Mouse (Mus musculus) small intestine, adult 10 weeks (tissue): ENCODE measurements around the gene Olfr109. TPM values are rescaled to one million over a fixed set of nuclear protein-coding genes. Genes with fewer than 3 reads are reported as not detected.

ENCODE experiments used
- polyA plus RNA-seq: library from polyadenylated mRNA; stranded (reverse); fragments of 350-450 nt; fragmentation: Illumina TruSeq; extraction: RNeasy Lipid Tissue Mini Kit (QIAGEN cat#74804); gene quantifications from one replicate; pipeline ENCODE4 v1.2.3, GENCODE M21; 2014; ENCODE audit warnings: low replicate concordance

The Olfr109 gene
- polyA plus RNA-seq, result not detected

DNA sequence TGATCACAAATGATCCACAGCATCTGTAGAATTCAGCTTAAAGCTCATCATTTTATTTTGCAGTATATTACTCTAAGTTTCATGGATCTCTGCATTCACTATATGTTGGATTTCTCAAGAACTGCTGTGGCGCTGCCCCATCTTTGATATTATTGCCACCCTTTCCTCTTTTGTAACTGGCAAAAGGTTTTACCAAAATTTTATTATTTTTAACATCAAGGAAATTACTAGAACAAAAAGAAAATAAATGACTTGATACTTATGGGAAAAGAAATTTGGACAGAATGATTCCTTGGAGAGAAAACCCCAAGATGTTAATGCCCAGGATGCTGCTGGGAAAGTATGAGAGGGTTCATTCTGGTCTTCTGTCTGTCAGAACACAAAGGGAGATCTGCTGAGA is at the start of gene Olfr109:
Gene Olfr109, plus strand, starts transcription at position 301 of the 400 bp plus-strand sequence.

DNA sequence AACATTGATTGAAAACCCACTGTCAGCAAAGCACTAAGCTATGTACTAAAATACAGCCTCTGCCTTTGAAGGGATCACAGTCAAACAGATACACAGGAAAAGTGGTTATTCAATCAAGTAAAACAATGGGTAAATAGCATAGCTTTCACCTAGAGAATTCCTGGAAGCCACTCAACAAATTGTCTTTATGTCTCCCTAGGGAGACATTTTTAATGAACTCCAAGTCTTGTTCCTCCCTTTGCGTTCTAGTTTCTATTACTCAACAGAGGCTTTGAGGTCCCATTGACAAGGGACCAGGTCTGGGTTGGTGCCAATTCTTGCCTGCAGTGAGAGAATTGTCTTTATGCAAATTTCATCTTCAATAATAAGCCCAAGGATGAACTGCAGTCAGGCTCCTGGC is 13.5 kb upstream of the Olfr109 start, which contains the start of gene Olfr108:
Gene Olfr108, plus strand, starts transcription at position 301 of the 400 bp plus-strand sequence.

DNA sequence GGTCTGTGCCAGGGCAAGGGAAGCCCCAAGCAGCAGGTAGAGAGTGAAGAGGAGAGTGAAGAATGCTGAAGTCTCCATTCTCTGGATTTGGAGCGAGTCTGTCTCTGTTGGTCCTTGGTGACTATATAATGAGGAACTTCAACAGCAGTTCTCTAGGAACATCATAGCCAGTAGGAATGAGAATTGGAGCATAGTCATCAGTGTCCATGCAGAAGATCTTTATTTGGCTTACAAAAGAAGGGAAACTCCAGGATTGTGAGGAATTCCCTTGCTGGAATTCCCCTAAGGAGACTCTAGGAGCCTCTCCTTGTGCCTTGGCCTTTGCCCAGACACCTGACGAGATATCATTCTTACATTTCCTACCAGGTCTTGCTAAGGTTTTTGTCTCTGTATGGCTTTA is 24.7 kb downstream of the Olfr109 start, which contains the start of gene H2-M2:
Gene H2-M2, minus strand, starts transcription at position 101 of the 400 bp plus-strand sequence.

DNA sequence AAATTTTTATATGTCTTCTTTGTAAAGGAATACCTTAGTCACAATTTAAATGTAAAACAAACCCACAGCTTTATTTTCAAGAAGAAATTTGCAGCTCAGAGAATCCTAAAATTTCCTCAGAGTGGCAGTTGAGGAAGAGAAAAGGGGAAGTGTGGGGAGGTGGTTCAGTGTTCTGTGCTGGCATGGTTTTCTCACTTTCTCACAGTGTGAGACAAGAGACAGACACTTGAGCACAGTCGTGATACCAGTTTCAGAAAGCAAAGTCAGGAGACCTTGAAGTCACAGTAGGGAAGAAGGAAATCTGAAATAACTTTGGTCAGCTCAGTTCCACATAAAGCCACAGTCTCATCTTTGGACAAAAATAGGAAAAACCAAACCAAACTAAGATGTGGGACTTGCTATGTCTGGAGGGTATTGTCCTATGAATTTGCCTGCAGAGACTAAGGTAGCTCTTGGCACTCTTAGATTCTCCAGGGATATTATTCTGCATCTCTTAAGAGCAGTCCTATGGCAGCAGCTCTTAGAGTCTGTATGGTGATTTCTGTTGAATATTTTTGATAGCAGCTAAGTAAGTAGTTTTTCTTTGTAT is 33.3 kb downstream of the Olfr109 start, which contains the start of gene Olfr110:
Gene Olfr110, plus strand, starts transcription at position 539 of the 589 bp plus-strand sequence.

DNA sequence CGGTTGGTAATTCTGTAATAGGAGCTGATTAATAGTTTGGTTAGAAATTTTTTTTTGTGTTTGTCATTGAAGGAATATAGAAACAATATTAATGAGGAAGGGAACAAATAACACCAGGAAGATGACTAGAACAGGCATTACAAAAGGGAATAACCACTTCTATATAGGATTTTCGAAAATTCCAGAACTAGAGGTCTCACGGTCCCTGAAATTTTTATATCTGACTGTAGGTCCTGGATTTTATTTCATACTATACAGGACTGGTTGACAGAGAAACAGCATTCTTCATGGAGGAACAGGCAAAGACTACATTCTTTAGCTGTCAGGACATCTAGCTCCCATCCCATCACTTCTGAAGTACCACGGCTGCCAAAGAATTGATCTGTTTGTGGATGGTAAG is 49.0 kb downstream of the Olfr109 start, which contains the start of gene Olfr111:
Gene Olfr111, plus strand, starts transcription at position 301 of the 400 bp plus-strand sequence.

Other genes with a start within 250 kb of the Olfr109 start
- not detected for gene Olfr95, start 245.8 kb upstream of the Olfr109 start, polyA plus RNA-seq
- gene Olfr96, start 238.8 kb upstream of the Olfr109 start, polyA plus RNA-seq, result not detected
- gene Olfr97, start 221.6 kb upstream of the Olfr109 start, polyA plus RNA-seq, result not detected
- not detected for gene Olfr98, start 195.2 kb upstream of the Olfr109 start, polyA plus RNA-seq
- gene H2-M3, start 188.7 kb upstream of the Olfr109 start, polyA plus RNA-seq, result 1.0 TPM
- not detected for gene Olfr99, start 175.5 kb upstream of the Olfr109 start, polyA plus RNA-seq
- gene Olfr101, start 154.6 kb upstream of the Olfr109 start, polyA plus RNA-seq, result not detected
- gene Olfr102, start 141.9 kb upstream of the Olfr109 start, polyA plus RNA-seq, result not detected
- gene Olfr103, start 119.2 kb upstream of the Olfr109 start, polyA plus RNA-seq, result not detected
- gene Olfr104-ps, start 99.3 kb upstream of the Olfr109 start, polyA plus RNA-seq, result not detected
- not detected for gene Olfr105-ps, start 79.9 kb upstream of the Olfr109 start, polyA plus RNA-seq
- gene Olfr106-ps, start 68.5 kb upstream of the Olfr109 start, polyA plus RNA-seq, result not detected
- not detected for gene Olfr107, start 59.7 kb upstream of the Olfr109 start, polyA plus RNA-seq
- gene Olfr108, start 13.4 kb upstream of the Olfr109 start, polyA plus RNA-seq, result not detected
- gene H2-M2, start 24.6 kb downstream of the Olfr109 start, polyA plus RNA-seq, result 4.4 TPM
- gene Olfr110, start 33.6 kb downstream of the Olfr109 start, polyA plus RNA-seq, result not detected
- gene Olfr111, start 49.1 kb downstream of the Olfr109 start, polyA plus RNA-seq, result 0.45 TPM
- not detected for gene Olfr112, start 110.5 kb downstream of the Olfr109 start, polyA plus RNA-seq
- gene Olfr113, start 118.7 kb downstream of the Olfr109 start, polyA plus RNA-seq, result not detected
- gene Olfr114, start 133.8 kb downstream of the Olfr109 start, polyA plus RNA-seq, result not detected
- gene Olfr115, start 168.2 kb downstream of the Olfr109 start, polyA plus RNA-seq, result not detected
- not detected for gene Olfr116, start 168.3 kb downstream of the Olfr109 start, polyA plus RNA-seq
- not detected for gene Olfr117, start 204.9 kb downstream of the Olfr109 start, polyA plus RNA-seq
- gene Olfr118, start 208.1 kb downstream of the Olfr109 start, polyA plus RNA-seq, result not detected
- not detected for gene Olfr119, start 237.6 kb downstream of the Olfr109 start, polyA plus RNA-seq